Mouse (Mus musculus) cerebellum, adult 2 months (tissue): ENCODE results near the gene Cnot11. TPM values are rescaled to one million over a fixed set of nuclear protein-coding genes. Genes with fewer than 3 reads are reported as not detected.
"Not testable (repeated sequence)": the region's sequence is repeated elsewhere in the genome, so short reads cannot be mapped to it uniquely, and the experiment has no call there.

Experiments used
- DNase-seq, 2 experiments: peaks; one replicate each; pipeline ENCODE4 v3.0.0; 2021
- H3K27ac ChIP-seq: fragments of 200-500 bp; 2 replicates; pipeline ENCODE4 v1.5.1; 2012; ENCODE audit warnings: low read length, control low read depth, inconsistent platforms; ENCODE audit not compliant: insufficient read depth
- H3K27me3 ChIP-seq: fragments of 200-500 bp; 2 replicates; pipeline ENCODE4 v1.6.1; 2012; ENCODE audit warnings: inconsistent platforms, mild to moderate bottlenecking, low read length, moderate library complexity; ENCODE audit not compliant: control insufficient read depth, insufficient read depth
- H3K4me1 ChIP-seq: fragments of 200-500 bp; 2 replicates; pipeline ENCODE4 v1.6.1; 2011; ENCODE audit warnings: low read length; ENCODE audit not compliant: control insufficient read depth, insufficient read depth
- H3K4me3 ChIP-seq: fragments of 200-500 bp; replicated peaks from 2 replicates; pipeline ENCODE3; 2011; ENCODE audit warnings: mild to moderate bottlenecking, low read depth, low read length, control low read depth; ENCODE audit not compliant: insufficient read depth
- CTCF ChIP-seq: fragments of 200-500 bp; IDR thresholded peaks from 2 replicates; pipeline ENCODE4 v1.5.1; 2011; ENCODE audit warnings: low read depth, mild to moderate bottlenecking, control low read depth, low read length, moderate library complexity, borderline replicate concordance; ENCODE audit not compliant: insufficient read depth
- POLR2A ChIP-seq: fragments of 200-500 bp; IDR thresholded peaks from 2 replicates; pipeline ENCODE4 v1.6.1; 2011; ENCODE audit warnings: low read length, control low read depth, borderline replicate concordance; ENCODE audit not compliant: insufficient read depth
- WGBS: fragments of 180-500 bp; shearing (Covaris S2); methylation state at CpG from one replicate; pipeline ENCODE4 v1.1.7; 2018; 5-methylcytosine and 5-hydroxymethylcytosine counted together
- polyA plus RNA-seq: library from polyadenylated mRNA; depleted of rRNA; stranded (reverse); fragments of >200 nt; gene quantifications from 2 replicates; pipeline ENCODE4 v1.2.3, GENCODE M21; 2012

Gene Cnot11
- polyA plus RNA-seq, 1 experiment = 21.0 TPM

DNA sequence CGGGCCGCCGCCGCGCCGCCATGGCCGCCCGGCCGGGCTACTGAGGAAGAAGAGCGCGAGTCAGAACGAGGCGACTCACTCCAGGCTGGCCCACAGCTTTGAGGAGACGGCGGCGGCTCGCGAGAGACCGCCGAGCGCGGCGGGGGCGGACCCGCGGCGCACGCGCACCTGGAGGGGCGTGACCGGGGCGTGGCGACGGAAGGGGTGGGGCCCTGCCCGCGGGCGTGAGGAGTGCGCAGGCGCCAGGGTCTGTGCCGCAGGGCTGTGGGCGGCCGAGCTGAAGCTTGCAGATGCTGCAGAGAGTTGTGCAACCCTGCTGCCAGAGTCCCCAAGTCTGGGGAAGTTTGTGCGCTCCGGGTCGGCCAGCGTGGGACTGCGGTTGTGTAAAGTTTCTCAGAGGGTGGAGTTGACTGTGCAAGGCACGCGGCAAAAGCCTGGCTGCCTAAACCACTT, 42.5 kb downstream of the Cnot11 start, which contains the start of gene Rnf149:
Gene Rnf149, minus strand, starts transcription at position 153 of the 453 bp plus-strand sequence.
- peak; percentile 93 to 96 for DNase-seq
- H3K27me3 ChIP-seq = no peaks in the 10 kb centered on the region
- H3K27ac ChIP-seq = peak within 1 kb of the TSS; percentile 44
- H3K4me1 ChIP-seq = peaks cover 4% of the 10 kb centered on the region; the same call in 1 of the 2 replicates
- peak; percentile 97 for TF ChIP-seq POLR2A
- no peak for TF ChIP-seq CTCF
- H3K4me3 ChIP-seq = peak within 1 kb of the TSS; percentile 76
- under 1% methylated on average over 49 of the region's 49 CpGs for WGBS

DNA sequence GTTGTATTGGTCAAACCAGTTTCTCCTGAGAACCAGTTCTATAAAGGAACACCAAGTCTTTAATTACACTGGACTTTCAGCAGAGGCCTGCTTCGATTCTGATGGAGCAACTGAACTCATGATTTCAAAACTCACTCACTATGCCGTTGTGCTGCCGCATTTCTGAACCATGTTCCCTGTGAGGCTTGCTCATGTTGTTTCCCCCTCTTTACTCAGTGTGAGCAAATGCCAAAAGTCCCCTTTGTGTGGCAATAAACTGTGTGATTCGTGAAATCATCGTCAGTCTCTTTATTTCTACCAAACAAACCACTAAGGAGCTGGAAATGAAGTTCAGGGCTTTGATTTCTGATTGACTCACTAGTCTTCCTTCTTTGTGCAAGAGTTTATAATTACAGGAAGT, 43.7 kb downstream of the Cnot11 start:
- 89% methylated on average over 5 of the region's 5 CpGs for WGBS
- DNase-seq = no peak
- Histone ChIP-seq H3K4me1 (peaks cover 4% of the 10 kb centered on the region; the same call in 1 of the 2 replicates), H3K4me3 (no peak overlapping the region), H3K27ac (no peak overlapping the region), H3K27me3 (no peaks in the 10 kb centered on the region)
- no peak for TF ChIP-seq CTCF
- TF ChIP-seq POLR2A = no peak

DNA sequence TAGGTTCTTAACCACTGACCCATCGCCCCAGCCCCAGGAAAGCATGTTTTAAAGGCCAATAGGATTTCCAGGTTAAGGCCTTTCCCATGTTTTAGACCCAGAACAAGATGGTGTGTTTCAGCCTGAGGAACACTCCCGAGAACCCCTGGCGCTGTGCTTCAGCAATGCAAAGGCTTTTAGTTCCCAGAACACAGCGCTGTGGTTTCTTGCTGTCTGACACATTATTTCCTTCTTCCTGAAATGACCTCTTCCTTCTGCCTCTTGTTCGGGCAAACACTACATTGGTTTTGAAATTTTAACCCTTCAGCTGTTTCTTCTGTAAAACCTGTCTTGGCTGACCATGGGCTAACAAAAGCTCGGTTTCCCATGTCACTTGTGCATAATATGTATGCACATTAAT, 44.3 kb downstream of the Cnot11 start:
- Histone ChIP-seq H3K27ac (no peak overlapping the region), H3K4me3 (no peak overlapping the region), H3K4me1 (peaks cover 4% of the 10 kb centered on the region; the same call in 1 of the 2 replicates), H3K27me3 (no peaks in the 10 kb centered on the region)
- TF ChIP-seq POLR2A (no peak), CTCF (no peak)
- no peak for DNase-seq
- WGBS = 83% methylated on average over 6 of the region's 6 CpGs

DNA sequence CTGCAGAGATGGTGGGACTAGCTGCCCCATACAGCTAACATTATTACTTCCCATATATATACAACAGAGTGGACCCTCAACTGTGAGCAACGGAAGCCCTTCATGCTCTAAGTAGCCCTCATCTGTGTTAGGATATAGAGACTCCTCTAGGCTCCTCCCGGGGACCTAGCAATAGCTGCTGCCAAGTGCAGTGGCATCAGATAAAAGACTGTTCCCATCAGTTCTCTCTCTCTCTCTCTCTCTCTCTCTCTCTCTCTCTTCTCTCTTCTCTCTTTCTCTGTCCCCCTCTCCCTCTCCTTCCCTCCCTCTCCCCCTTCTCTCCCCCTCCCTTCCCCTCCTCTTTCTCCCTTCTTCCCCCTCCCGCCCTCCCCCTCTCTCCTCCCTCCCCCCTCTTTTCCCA, 46.4 kb downstream of the Cnot11 start:
- WGBS = 63% methylated on average over 2 of the region's 3 CpGs
- TF ChIP-seq CTCF (no peak), POLR2A (no peak)
- H3K27me3 ChIP-seq = no peaks in the 10 kb centered on the region

DNA sequence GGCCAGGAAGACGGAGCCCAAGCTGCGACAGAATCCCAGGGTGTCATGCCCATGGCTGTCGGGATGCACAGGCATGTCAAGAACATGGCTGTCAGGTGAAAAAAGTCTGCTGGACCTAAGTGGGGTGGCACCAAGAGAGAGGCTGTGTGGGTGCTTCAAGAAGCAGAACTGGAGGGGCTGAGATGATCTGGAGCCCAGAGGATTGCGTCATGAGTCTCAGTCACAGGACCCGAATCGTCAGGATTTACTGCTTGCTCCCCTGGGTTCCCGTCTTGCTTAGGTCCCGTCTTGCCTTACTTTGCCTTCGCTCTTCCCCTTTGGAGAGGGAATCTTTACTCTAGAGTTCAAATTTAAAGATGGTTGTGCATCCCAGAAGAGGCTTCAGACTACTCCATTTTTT, 48.4 kb downstream of the Cnot11 start:
- DNase-seq = no peak
- no peak for TF ChIP-seq CTCF
- no peak for TF ChIP-seq POLR2A
- 89% methylated on average over 9 of the region's 9 CpGs for WGBS
- Histone ChIP-seq H3K27me3 (no peaks in the 10 kb centered on the region), H3K4me1 (no peaks in the 10 kb centered on the region), H3K4me3 (no peak overlapping the region), H3K27ac (no peak overlapping the region)

More for the DNA sequence above, 46.4 kb downstream of the Cnot11 start:
- Histone ChIP-seq H3K4me1 (no peaks in the 10 kb centered on the region), H3K27ac (no peak overlapping the region), H3K4me3 (no peak overlapping the region)
- no peak for DNase-seq

DNA sequence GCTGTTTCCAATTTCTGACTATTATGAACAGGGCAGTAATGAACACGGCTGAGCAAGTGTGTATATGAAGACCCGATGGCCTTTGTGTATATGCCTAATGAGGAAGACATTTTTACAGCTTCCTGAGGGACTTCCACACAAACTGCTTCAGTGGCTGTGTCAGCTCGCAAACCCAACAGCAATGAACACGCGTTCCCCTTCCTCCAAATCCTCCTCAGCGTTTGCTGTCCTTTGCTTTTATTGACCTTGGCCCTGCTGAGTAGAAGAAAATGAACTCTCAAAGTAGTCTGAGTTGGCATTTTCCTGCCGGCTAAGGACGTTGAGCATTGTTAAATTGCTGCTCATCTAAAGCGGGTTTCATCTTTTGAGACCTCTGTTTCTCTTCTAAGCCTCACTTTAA, 50.6 kb downstream of the Cnot11 start:
- Histone ChIP-seq H3K4me1 (no peaks in the 10 kb centered on the region; the same call in 1 of the 2 replicates), H3K27ac (no peak overlapping the region), H3K27me3 (no peaks in the 10 kb centered on the region), H3K4me3 (no peak overlapping the region)
- WGBS = 90% methylated on average over 9 of the region's 9 CpGs
- no peak for DNase-seq
- TF ChIP-seq CTCF = no peak
- no peak for TF ChIP-seq POLR2A

DNA sequence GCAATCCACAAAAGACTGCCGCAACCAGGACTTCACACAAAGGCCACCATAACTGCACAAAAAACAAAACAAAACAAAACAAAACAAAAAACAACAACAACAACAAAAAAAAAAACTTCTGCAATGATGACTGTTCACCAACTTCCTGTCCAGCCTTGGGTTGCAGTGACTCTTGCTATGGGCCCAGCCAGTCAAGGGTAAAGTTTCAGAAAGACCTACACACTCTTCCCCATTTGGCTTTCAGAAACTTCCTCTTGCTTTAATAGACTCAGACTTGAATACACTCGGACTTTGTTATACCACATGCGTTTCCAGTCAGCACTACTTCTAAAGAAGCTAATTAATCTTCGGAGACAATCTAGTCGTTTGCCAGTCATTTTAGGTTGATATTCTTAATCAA, 55.4 kb downstream of the Cnot11 start:
- TF ChIP-seq CTCF (no peak), POLR2A (no peak)
- no peak overlapping the region for H3K4me3 ChIP-seq
- H3K4me1 ChIP-seq = no peaks in the 10 kb centered on the region; the same call in 1 of the 2 replicates
- WGBS = 90% methylated on average over 5 of the region's 5 CpGs
- no peak overlapping the region for H3K27ac ChIP-seq
- no peaks in the 10 kb centered on the region for H3K27me3 ChIP-seq
- DNase-seq = no peak

DNA sequence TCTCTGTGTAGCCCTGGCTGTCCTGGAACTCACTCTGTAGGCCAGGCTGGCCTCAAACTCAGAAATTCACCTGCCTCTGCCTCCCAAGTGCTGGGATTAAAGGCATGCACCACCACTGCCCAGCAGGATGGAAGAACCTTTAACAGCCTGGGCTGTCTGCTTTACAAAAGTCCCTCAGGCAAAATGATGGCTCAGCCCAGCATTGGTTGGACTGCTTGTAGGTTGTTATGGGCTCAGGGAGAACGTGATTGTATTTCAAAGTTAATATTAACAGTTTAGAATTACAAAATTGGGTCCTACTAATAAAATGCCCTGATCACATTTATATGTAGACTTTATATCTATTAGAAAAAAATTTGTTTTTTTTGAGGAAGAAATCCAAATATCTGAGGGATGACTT, 56.8 kb downstream of the Cnot11 start:
- H3K4me1 ChIP-seq, H3K27me3 ChIP-seq, H3K4me3 ChIP-seq, H3K27ac ChIP-seq, DNase-seq: not testable (repeated sequence)
- WGBS = 77% methylated on average over 1 of the region's 1 CpGs
